In genomic region chr5:131165681-131166080, GRCm38 (mm10) we compare ENCODE assay signal across 16 mouse cellular contexts.
DNase-seq lines count a peak whose midpoint lies in the region; ATAC-seq and TF ChIP-seq lines count a peak whose summit lies in the region.
"Had no signal": no experiment of that assay in that cellular context is flagged by ENCODE, and none has a peak within 500 bp of the region (broad histone marks: within the 10 kb centered on the region; RNA-seq: fewer than 3 reads in every experiment).

No protein-coding gene starts in this region.

- DNase-seq in hindbrain, embryonic 11.5 days (ENCODE audit: low spot score), result no peak
- DNase-seq in hindbrain, embryonic 10.5 days (ENCODE audit: low spot score), result no peak
- peak; percentile 97 for DNase-seq in Muller cell, postnatal 12 days (ENCODE audit: inconsistent ontology term)
- DNase-seq in Patski (ENCODE audit: low read depth, low spot score), result no peak
- DNase-seq in layer of hippocampus, postnatal 14 days (ENCODE audit: low spot score in 2 of 2), result peak; percentile 26 to 52
- DNase-seq in T-cell, adult 2 months (ENCODE audit: low spot score), result no peak
- DNase-seq: cerebellum, postnatal 14 days; forebrain, postnatal 0 days; heart, postnatal 4 days; kidney, adult 11 months; kidney, postnatal 10 days; liver, embryonic 13.5 days; right cerebral cortex, adult 18-20 months had no signal

- in situ Hi-C loops in Patski (cut with MboI; ENCODE audit: low pct_unique_long_range_greater_than_20kb), result no loop called here

- H3K36me3 ChIP-seq in hindbrain, embryonic 11.5 days (ENCODE audit: control insufficient read depth, insufficient read depth, low read length), result no peaks in the 10 kb centered on the region
- H3K36me3 ChIP-seq in hindbrain, embryonic 10.5 days, result no peaks in the 10 kb centered on the region
- no peaks in the 10 kb centered on the region for H3K36me3 ChIP-seq in forebrain, embryonic 16.5 days (ENCODE audit: control insufficient read depth, insufficient read depth)
- H3K36me3 ChIP-seq: heart, embryonic 12.5 days; limb, embryonic 10.5 days; liver, embryonic 13.5 days had no signal

- POLR2A ChIA-PET in Patski (lab: Charles Lee), result no interaction called here

- no peak overlapping the region for H3K4me2 ChIP-seq in hindbrain, embryonic 11.5 days (replicated peaks; ENCODE audit: low read depth, low read length)
- no peak overlapping the region for H3K4me2 ChIP-seq in forebrain, embryonic 16.5 days (ENCODE audit: low read length)
- H3K4me2 ChIP-seq: heart, embryonic 12.5 days; liver, embryonic 13.5 days had no signal

- no peak overlapping the region for H3K4me3 ChIP-seq in hindbrain, embryonic 11.5 days (ENCODE audit: low read depth, low read length)
- H3K4me3 ChIP-seq in hindbrain, embryonic 10.5 days, result no peak overlapping the region
- no peak overlapping the region for H3K4me3 ChIP-seq in forebrain, embryonic 16.5 days (replicated peaks; ENCODE audit: low read length)
- H3K4me3 ChIP-seq: heart, embryonic 12.5 days; limb, embryonic 10.5 days; liver, embryonic 13.5 days had no signal

- H3K9me3 ChIP-seq in hindbrain, embryonic 11.5 days (ENCODE audit: control insufficient read depth, low read length), result no peaks in the 10 kb centered on the region
- H3K9me3 ChIP-seq in hindbrain, embryonic 10.5 days, result no peaks in the 10 kb centered on the region; the same call in 1 of the 2 replicates
- H3K9me3 ChIP-seq in forebrain, embryonic 16.5 days (ENCODE audit: control insufficient read depth, low read length), result 0 out of 2 replicates have a peak, but pooled peaks cover 4% of the 10 kb centered on the region
- H3K9me3 ChIP-seq: limb, embryonic 10.5 days; liver, embryonic 13.5 days had no signal

- no peak overlapping the region for H3K9ac ChIP-seq in hindbrain, embryonic 11.5 days (ENCODE audit: low read depth, low read length)
- no peak overlapping the region for H3K9ac ChIP-seq in forebrain, embryonic 16.5 days (replicated peaks; ENCODE audit: low read depth, low read length)
- H3K9ac ChIP-seq: forebrain, postnatal 0 days; heart, embryonic 12.5 days; liver, embryonic 13.5 days had no signal

- H3K27me3 ChIP-seq in hindbrain, embryonic 11.5 days (ENCODE audit: control insufficient read depth, insufficient read depth, low read length), result no peaks in the 10 kb centered on the region
- H3K27me3 ChIP-seq in hindbrain, embryonic 10.5 days (ENCODE audit: insufficient read depth, poor library complexity, severe bottlenecking), result no peaks in the 10 kb centered on the region
- H3K27me3 ChIP-seq in Patski, result no peaks in the 10 kb centered on the region
- H3K27me3 ChIP-seq in forebrain, embryonic 16.5 days (replicated peaks; ENCODE audit: control insufficient read depth, insufficient read depth, low read length), result no peaks in the 10 kb centered on the region
- H3K27me3 ChIP-seq: heart, embryonic 12.5 days; liver, embryonic 13.5 days had no signal

- H3K27ac ChIP-seq in hindbrain, embryonic 11.5 days (ENCODE audit: low read depth, low read length), result no peak overlapping the region
- H3K27ac ChIP-seq in hindbrain, embryonic 10.5 days, result no peak overlapping the region
- H3K27ac ChIP-seq in forebrain, embryonic 16.5 days (ENCODE audit: low read length), result no peak overlapping the region
- H3K27ac ChIP-seq: limb, embryonic 10.5 days; liver, embryonic 13.5 days had no signal

- ATAC-seq in hindbrain, embryonic 11.5 days (ENCODE audit: low FRiP score), result peak; percentile 67; the same call in 1 of the 2 replicates
- peak; percentile 26 for ATAC-seq in Patski
- ATAC-seq in forebrain, embryonic 16.5 days, result no peak
- ATAC-seq: forebrain, postnatal 0 days had no signal

- CTCF ChIA-PET in Patski (lab: Charles Lee), result no interaction called here

- no peaks in the 10 kb centered on the region for H3K4me1 ChIP-seq in hindbrain, embryonic 11.5 days (replicated peaks; ENCODE audit: control insufficient read depth, insufficient read depth, low read length)
- peaks cover 5% of the 10 kb centered on the region; the same call in 1 of the 2 replicates for H3K4me1 ChIP-seq in hindbrain, embryonic 10.5 days (replicated peaks)
- H3K4me1 ChIP-seq in forebrain, embryonic 16.5 days (replicated peaks; ENCODE audit: control insufficient read depth, insufficient read depth, low read length), result 0 out of 2 replicates have a peak, but pooled peaks cover 2% of the 10 kb centered on the region
- H3K4me1 ChIP-seq: heart, embryonic 12.5 days; limb, embryonic 10.5 days; liver, embryonic 13.5 days had no signal

- whole genome bisulfite sequencing in hindbrain, embryonic 11.5 days, result 45% methylated on average over 7 of the region's 7 CpGs
- 53% methylated on average over 7 of the region's 7 CpGs for WGBS in hindbrain, embryonic 10.5 days
- 35% methylated on average over 7 of the region's 7 CpGs for WGBS in forebrain, embryonic 16.5 days

- TF ChIP-seq CTCF in Patski (IDR thresholded peaks at IDR 0.05), result no peak

Comparison
In these comparisons a context has a peak if more than half of its experiments do, and no peak if none do; other contexts are left out.
1. DNase-seq: peak in Muller cell, postnatal 12 days (single experiment) and layer of hippocampus, postnatal 14 days (2 of 2); none in hindbrain, embryonic 11.5 days (single experiment), hindbrain, embryonic 10.5 days (single experiment), Patski (single experiment) and T-cell, adult 2 months (single experiment).